Mouse (Mus musculus) adrenal gland, adult 10 weeks (tissue): ENCODE data around the gene Plpp2. TPM values are rescaled to one million over a fixed set of nuclear protein-coding genes. Genes with fewer than 3 reads are reported as not detected.

Source experiments
- polyA plus RNA-seq: library from polyadenylated mRNA; stranded (reverse); fragments of 350-450 nt; fragmentation: Illumina TruSeq; extraction: RNeasy Lipid Tissue Mini Kit (QIAGEN cat#74804); gene quantifications from one replicate; pipeline ENCODE4 v1.2.3, GENCODE M21; 2014; ENCODE audit warnings: low read depth, low replicate concordance

Gene Plpp2
- 1.7 TPM for polyA plus RNA-seq

GRCm38 (mm10) chr10:79533126-79533911 lies at the start of gene Plpp2:
Gene Plpp2 (minus strand): TSS chr10:79533796.

GRCm38 (mm10) chr10:79554330-79555237 lies 21.0 kb upstream of the Plpp2 start, which contains the start of gene Mier2:
Gene Mier2 (minus strand): TSS chr10:79555199.

Other genes with a start within 250 kb of the Plpp2 start
- not detected for gene Vmn2r82, start 177.3 kb downstream of the Plpp2 start, polyA plus RNA-seq
- not detected for gene Vmn2r83, start 65.1 kb downstream of the Plpp2 start, polyA plus RNA-seq
- gene Mier2, start 21.4 kb upstream of the Plpp2 start, polyA plus RNA-seq = not detected
- not detected for gene Theg, start 53.5 kb upstream of the Plpp2 start, polyA plus RNA-seq
- gene C2cd4c, start 80.2 kb upstream of the Plpp2 start, polyA plus RNA-seq = not detected
- gene Shc2, start 104.1 kb upstream of the Plpp2 start, polyA plus RNA-seq = 1.1 TPM
- gene Odf3l2, start 111.9 kb upstream of the Plpp2 start, polyA plus RNA-seq = not detected
- gene Madcam1, start 130.8 kb upstream of the Plpp2 start, polyA plus RNA-seq = not detected
- not detected for gene Tpgs1, start 135.6 kb upstream of the Plpp2 start, polyA plus RNA-seq
- not detected for gene Cdc34, start 148.4 kb upstream of the Plpp2 start, polyA plus RNA-seq
- not detected for gene Gzmm, start 155.2 kb upstream of the Plpp2 start, polyA plus RNA-seq
- 289 TPM for gene Bsg, start 170.7 kb upstream of the Plpp2 start, polyA plus RNA-seq
- not detected for gene Hcn2, start 182.8 kb upstream of the Plpp2 start, polyA plus RNA-seq
- not detected for gene Polrmt, start 212.8 kb upstream of the Plpp2 start, polyA plus RNA-seq
- gene Fgf22, start 221.3 kb upstream of the Plpp2 start, polyA plus RNA-seq = not detected
- 0.58 TPM for gene Rnf126, start 233.2 kb upstream of the Plpp2 start, polyA plus RNA-seq
- gene Fstl3, start 243.5 kb upstream of the Plpp2 start, polyA plus RNA-seq = 6.9 TPM